Mouse (Mus musculus) 3T3-L1 (cell line): ENCODE data around the gene 9530068E07Rik.
"Not testable (repeated sequence)": the region's sequence is repeated elsewhere in the genome, so short reads cannot be mapped to it uniquely, and the experiment has no call there.

Source experiments
- DNase-seq: peaks from one replicate; pipeline ENCODE4 v3.0.0-alpha.2; 2015; ENCODE audit warnings: low read depth, low spot score

9530068E07Rik gene

GRCm38 (mm10) chr11:52373841-52374240, 22.4 kb upstream of the 9530068E07Rik start:
- no peak for DNase-seq

GRCm38 (mm10) chr11:52374340-52374739, 21.9 kb upstream of the 9530068E07Rik start:
- DNase-seq, result peak; percentile 62

GRCm38 (mm10) chr11:52377579-52377978, 18.6 kb upstream of the 9530068E07Rik start:
- DNase-seq, result no peak

- DNase-seq, result no peak
Measured at GRCm38 (mm10) chr11:52379241-52379640, 17.0 kb upstream of the 9530068E07Rik start.

GRCm38 (mm10) chr11:52383741-52384140, 12.5 kb upstream of the 9530068E07Rik start:
- DNase-seq, result no peak

- DNase-seq, result peak; percentile 38
Measured at GRCm38 (mm10) chr11:52384667-52385066, 11.6 kb upstream of the 9530068E07Rik start.

- DNase-seq, result no peak
Measured at GRCm38 (mm10) chr11:52386892-52387291, 9.3 kb upstream of the 9530068E07Rik start.

GRCm38 (mm10) chr11:52388150-52388549, 8.1 kb upstream of the 9530068E07Rik start:
- no peak for DNase-seq

GRCm38 (mm10) chr11:52388979-52389378, 7.2 kb upstream of the 9530068E07Rik start:
- DNase-seq, result not testable (repeated sequence)

GRCm38 (mm10) chr11:52389933-52390332, 6.3 kb upstream of the 9530068E07Rik start:
- DNase-seq, result no peak

- no peak for DNase-seq
Measured at GRCm38 (mm10) chr11:52394494-52394893, 1.7 kb upstream of the 9530068E07Rik start.

GRCm38 (mm10) chr11:52395343-52395742, 885 bp upstream of the 9530068E07Rik start:
- peak; percentile 53 for DNase-seq

GRCm38 (mm10) chr11:52396597-52397188, 465 bp downstream of the 9530068E07Rik start:
- peak; percentile 55 for DNase-seq

- DNase-seq, result peak; percentile 54
Measured at GRCm38 (mm10) chr11:52397385-52397987, 1.3 kb downstream of the 9530068E07Rik start.

- no peak for DNase-seq
Measured at GRCm38 (mm10) chr11:52401476-52401875, 5.2 kb downstream of the 9530068E07Rik start.

GRCm38 (mm10) chr11:52402566-52402965, 6.3 kb downstream of the 9530068E07Rik start:
- DNase-seq, result no peak

GRCm38 (mm10) chr11:52404209-52404608, 8.0 kb downstream of the 9530068E07Rik start:
- DNase-seq, result no peak

- no peak for DNase-seq
Measured at GRCm38 (mm10) chr11:52405196-52405688, 9.0 kb downstream of the 9530068E07Rik start.

GRCm38 (mm10) chr11:52409316-52409715, 13.1 kb downstream of the 9530068E07Rik start:
- no peak for DNase-seq

GRCm38 (mm10) chr11:52418358-52418757, 22.1 kb downstream of the 9530068E07Rik start:
- DNase-seq, result peak; percentile 7

- no peak for DNase-seq
Measured at GRCm38 (mm10) chr11:52419246-52419645, 23.0 kb downstream of the 9530068E07Rik start.

- DNase-seq, result no peak
Measured at GRCm38 (mm10) chr11:52419861-52420260, 23.6 kb downstream of the 9530068E07Rik start.
